Mouse (Mus musculus) midbrain, embryonic 13.5 days (tissue): ENCODE data around the gene Itpa. TPM values are rescaled to one million over a fixed set of nuclear protein-coding genes. Genes with fewer than 3 reads are reported as not detected.
A peak's percentile ranks its signal among the peaks of the same experiment; 100 is the strongest.

ENCODE experiments used
- ATAC-seq: fragments of 200-750 bp; cut with Nextera tagmentation; 2 replicates; pipeline ENCODE4 v1.8.0; 2017; ENCODE audit warnings: mild to moderate bottlenecking, moderate TSS enrichment, moderate library complexity
- H3K27ac ChIP-seq: fragments of 300-500 bp; sonication (generic); 2 replicates; pipeline ENCODE4 v1.5.1; 2015; ENCODE audit warnings: inconsistent platforms, mild to moderate bottlenecking, moderate library complexity
- H3K27me3 ChIP-seq: fragments of 300-500 bp; sonication (generic); 2 replicates; pipeline ENCODE4 v1.6.1; 2015; ENCODE audit warnings: mild to moderate bottlenecking, inconsistent platforms
- H3K36me3 ChIP-seq: fragments of 300-500 bp; sonication (generic); 2 replicates; pipeline ENCODE4 v1.6.1; 2015; ENCODE audit warnings: mild to moderate bottlenecking, inconsistent platforms
- H3K4me1 ChIP-seq: fragments of 300-500 bp; sonication (generic); replicated peaks from 2 replicates; pipeline ENCODE4 v1.6.1; 2015; ENCODE audit warnings: inconsistent platforms
- H3K4me2 ChIP-seq: fragments of 300-500 bp; sonication (generic); replicated peaks from 2 replicates; pipeline ENCODE4 v1.6.1; 2015; ENCODE audit warnings: moderate library complexity, mild to moderate bottlenecking, inconsistent platforms
- H3K4me3 ChIP-seq: fragments of 300-500 bp; sonication (generic); replicated peaks from 2 replicates; pipeline ENCODE4 v1.5.1; 2015; ENCODE audit warnings: mild to moderate bottlenecking, inconsistent platforms
- H3K9ac ChIP-seq: fragments of 300-500 bp; sonication (generic); replicated peaks from 2 replicates; pipeline ENCODE4 v1.6.1; 2015; ENCODE audit warnings: mild to moderate bottlenecking, inconsistent platforms
- H3K9me3 ChIP-seq: fragments of 300-500 bp; sonication (generic); 2 replicates; pipeline ENCODE4 v1.6.1; 2016; ENCODE audit warnings: mild to moderate bottlenecking, inconsistent platforms
- WGBS: fragments of 180-500 bp; shearing (Covaris S2); methylation state at CpG from one replicate; pipeline ENCODE4 v1.1.7; 2015; 5-methylcytosine and 5-hydroxymethylcytosine counted together
- polyA plus RNA-seq: library from polyadenylated mRNA; unstranded; fragments of >200 nt; fragmentation: Nextera tagmentation; extraction: Ambion mirVana; gene quantifications from 2 replicates; pipeline ENCODE4 v1.2.1, GENCODE M21; 2015

The Itpa gene
- polyA plus RNA-seq, 1 experiment from 2014 or later, result 155 TPM

DNA sequence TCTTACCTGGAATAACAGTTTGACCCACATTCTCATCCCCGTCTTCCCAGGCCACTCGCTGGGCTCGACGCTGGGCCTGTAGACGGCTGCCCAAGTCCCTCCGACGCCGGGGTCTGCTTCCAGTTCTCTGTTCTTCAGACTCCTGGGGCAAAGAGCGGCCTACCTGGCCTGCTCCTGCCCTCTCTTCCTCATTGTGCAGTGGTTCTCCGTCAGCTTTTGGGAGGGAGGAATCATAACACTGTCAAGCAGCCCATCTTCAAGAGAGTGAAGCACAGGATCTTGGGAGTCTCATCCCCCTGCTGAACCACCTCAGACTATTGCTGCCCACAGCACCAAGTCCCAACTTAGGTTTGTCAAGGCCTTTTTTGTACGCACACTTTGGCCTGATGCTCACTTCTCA, 4.1 kb upstream of the Itpa start:
- 87% methylated on average over 11 of the region's 11 CpGs for WGBS
- ATAC-seq, result no peak
- peaks cover 31% of the 10 kb centered on the region for H3K36me3 ChIP-seq

GRCm38 (mm10) chr2:130664102-130664701, 3.2 kb upstream of the Itpa start, which contains the start of gene Ddrgk1:
TSS of gene Ddrgk1 (minus strand) at chr2:130664659.
- whole genome bisulfite sequencing, result under 1% methylated on average over 40 of the region's 40 CpGs
- peak within 1 kb of the TSS; percentile 73 for H3K4me2 ChIP-seq
- H3K9ac ChIP-seq, result peak within 1 kb of the TSS; percentile 81
- peaks cover 36% of the 10 kb centered on the region for H3K4me1 ChIP-seq
- H3K27ac ChIP-seq, result peak within 1 kb of the TSS; percentile 98
- peak within 1 kb of the TSS; percentile 60 for H3K4me3 ChIP-seq
- no peaks in the 10 kb centered on the region for H3K9me3 ChIP-seq
- H3K36me3 ChIP-seq, result peaks cover 22% of the 10 kb centered on the region
- H3K27me3 ChIP-seq, result no peaks in the 10 kb centered on the region
- peak; percentile 98 for ATAC-seq

More for the DNA sequence above, 4.1 kb upstream of the Itpa start:
- Histone ChIP-seq H3K9ac (peak overlapping the region; percentile 81), H3K27ac (peak overlapping the region; percentile 98), H3K9me3 (no peaks in the 10 kb centered on the region), H3K4me3 (peak overlapping the region; percentile 60), H3K4me1 (peaks cover 29% of the 10 kb centered on the region), H3K27me3 (no peaks in the 10 kb centered on the region), H3K4me2 (peak overlapping the region; percentile 73)

- no peaks in the 10 kb centered on the region for H3K4me1 ChIP-seq
- no peak for ATAC-seq
- H3K27ac ChIP-seq, result no peak overlapping the region
- H3K27me3 ChIP-seq, result no peaks in the 10 kb centered on the region
- H3K4me3 ChIP-seq, result no peak overlapping the region
- no peaks in the 10 kb centered on the region for H3K9me3 ChIP-seq
- 95% methylated on average over 10 of the region's 10 CpGs for WGBS
- peaks cover 97% of the 10 kb centered on the region for H3K36me3 ChIP-seq
- H3K9ac ChIP-seq, result no peak overlapping the region
- no peak overlapping the region for H3K4me2 ChIP-seq
These were observed 9.8 kb downstream of the Itpa start for GRCm38 (mm10) chr2:130677211-130677610.

DNA sequence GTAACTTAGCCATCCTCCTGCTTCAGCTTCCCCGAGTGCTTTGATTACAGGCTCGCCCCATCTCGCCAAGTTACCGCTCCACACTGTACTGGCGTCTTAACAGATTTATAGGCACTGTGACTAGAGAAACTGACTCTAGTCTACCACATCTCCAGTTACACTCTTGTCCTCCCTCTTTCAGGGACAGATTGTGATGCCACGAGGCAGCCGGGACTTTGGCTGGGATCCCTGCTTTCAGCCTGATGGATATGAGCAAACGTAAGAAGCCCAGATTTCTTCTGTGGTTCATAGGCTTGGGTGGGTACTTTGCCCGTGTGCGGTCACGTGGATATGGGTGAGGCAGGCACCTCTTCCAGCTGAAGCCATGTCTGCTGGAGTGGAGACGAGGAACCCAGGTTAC, 11.7 kb downstream of the Itpa start:
- 96% methylated on average over 12 of the region's 12 CpGs for WGBS
- Histone ChIP-seq H3K4me3 (no peak overlapping the region), H3K36me3 (peaks cover 98% of the 10 kb centered on the region), H3K9ac (no peak overlapping the region), H3K27ac (no peak overlapping the region), H3K4me2 (no peak overlapping the region), H3K9me3 (no peaks in the 10 kb centered on the region), H3K4me1 (no peaks in the 10 kb centered on the region), H3K27me3 (no peaks in the 10 kb centered on the region)
- ATAC-seq, result no peak

GRCm38 (mm10) chr2:130679899-130680298, 12.5 kb downstream of the Itpa start:
- Histone ChIP-seq H3K9ac (no peak overlapping the region), H3K4me2 (no peak overlapping the region), H3K27me3 (no peaks in the 10 kb centered on the region), H3K4me3 (no peak overlapping the region), H3K9me3 (no peaks in the 10 kb centered on the region), H3K27ac (no peak overlapping the region), H3K4me1 (no peaks in the 10 kb centered on the region), H3K36me3 (peaks cover 100% of the 10 kb centered on the region)
- no peak for ATAC-seq
- whole genome bisulfite sequencing, result 92% methylated on average over 6 of the region's 6 CpGs

DNA sequence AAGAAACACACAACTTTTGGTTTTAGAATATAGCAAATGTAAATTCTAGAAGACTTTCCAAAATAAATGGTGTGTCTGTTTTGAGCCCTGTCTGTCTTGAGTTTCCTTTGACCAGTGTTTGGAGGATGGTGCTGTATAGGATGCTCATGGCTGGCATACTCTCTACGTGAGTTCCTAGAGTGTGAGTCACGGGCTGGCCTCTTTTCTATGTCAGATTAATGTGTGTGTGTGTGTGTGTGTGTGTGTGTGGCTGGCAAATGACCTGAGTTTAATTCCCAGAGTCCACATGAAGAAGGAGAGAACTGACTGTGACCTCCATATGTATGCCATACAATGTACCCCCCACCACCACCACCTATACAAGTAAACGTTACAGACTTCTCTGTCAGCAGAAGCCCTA, 14.1 kb downstream of the Itpa start:
- H3K4me1 ChIP-seq, result no peaks in the 10 kb centered on the region
- H3K27me3 ChIP-seq, result no peaks in the 10 kb centered on the region
- no peaks in the 10 kb centered on the region for H3K9me3 ChIP-seq
- H3K4me3 ChIP-seq, result no peak overlapping the region
- peaks cover 100% of the 10 kb centered on the region for H3K36me3 ChIP-seq
- H3K9ac ChIP-seq, result no peak overlapping the region
- ATAC-seq, result no peak
- no peak overlapping the region for H3K4me2 ChIP-seq
- H3K27ac ChIP-seq, result no peak overlapping the region
- 84% methylated on average over 3 of the region's 3 CpGs for WGBS

DNA sequence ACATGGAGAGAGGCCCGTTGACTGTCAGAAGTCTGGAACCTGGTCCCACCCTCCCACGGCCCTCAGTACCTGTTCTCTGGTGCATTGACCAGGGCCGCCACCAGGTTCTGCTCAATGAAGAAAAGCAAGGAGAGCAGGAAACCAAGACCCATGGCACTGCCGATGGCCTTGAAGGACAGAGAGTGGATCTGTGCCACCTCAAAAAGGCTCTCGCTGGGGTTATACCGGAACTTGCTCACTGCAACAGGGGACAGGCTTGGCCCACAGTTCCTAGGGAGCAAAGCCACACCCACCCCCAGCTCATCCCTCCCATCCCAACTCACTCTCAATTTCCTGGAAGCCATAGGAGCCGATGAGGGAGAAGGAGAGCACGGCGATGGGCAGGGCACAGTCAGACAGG, 18.0 kb downstream of the Itpa start:
- no peak overlapping the region for H3K27ac ChIP-seq
- no peak overlapping the region for H3K4me3 ChIP-seq
- H3K4me1 ChIP-seq, result no peaks in the 10 kb centered on the region
- peaks cover 69% of the 10 kb centered on the region for H3K36me3 ChIP-seq
- 92% methylated on average over 9 of the region's 9 CpGs for WGBS
- H3K4me2 ChIP-seq, result no peak overlapping the region
- no peak for ATAC-seq
- H3K9me3 ChIP-seq, result no peaks in the 10 kb centered on the region
- H3K9ac ChIP-seq, result no peak overlapping the region
- H3K27me3 ChIP-seq, result no peaks in the 10 kb centered on the region

DNA sequence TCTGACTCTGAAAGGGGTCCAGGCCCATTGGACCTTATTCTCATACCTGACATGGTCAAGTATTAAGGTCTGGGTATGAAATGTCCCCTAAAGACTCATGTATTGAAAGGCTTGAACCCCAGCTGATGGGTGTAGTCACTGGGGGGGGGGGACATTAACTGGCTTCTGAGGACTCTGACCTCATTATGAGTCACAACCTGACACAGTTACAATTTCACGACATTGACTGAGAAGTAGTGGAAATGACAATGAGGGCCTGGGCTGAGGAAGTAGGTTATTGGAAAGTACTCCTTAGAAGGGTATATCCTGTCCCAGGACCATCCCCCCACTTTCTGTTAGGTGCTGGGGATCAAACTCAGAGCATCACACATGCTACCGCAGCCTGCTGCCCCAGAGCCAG, 21.6 kb downstream of the Itpa start:
- Histone ChIP-seq H3K36me3 (peaks cover 34% of the 10 kb centered on the region), H3K9ac (no peak overlapping the region), H3K27me3 (no peaks in the 10 kb centered on the region), H3K9me3 (no peaks in the 10 kb centered on the region), H3K4me2 (no peak overlapping the region), H3K4me1 (no peaks in the 10 kb centered on the region), H3K4me3 (no peak overlapping the region), H3K27ac (no peak overlapping the region)
- ATAC-seq, result no peak
- 84% methylated on average over 2 of the region's 2 CpGs for WGBS

GRCm38 (mm10) chr2:130693563-130693962, 26.2 kb downstream of the Itpa start:
- H3K27me3 ChIP-seq, result peaks cover 37% of the 10 kb centered on the region
- no peak overlapping the region for H3K27ac ChIP-seq
- no peak overlapping the region for H3K4me2 ChIP-seq
- no peak overlapping the region for H3K9ac ChIP-seq
- 50% methylated on average over 3 of the region's 3 CpGs for WGBS
- H3K36me3 ChIP-seq, result no peaks in the 10 kb centered on the region
- no peak for ATAC-seq
- peaks cover 20% of the 10 kb centered on the region for H3K4me1 ChIP-seq
- no peak overlapping the region for H3K4me3 ChIP-seq
- no peaks in the 10 kb centered on the region for H3K9me3 ChIP-seq

DNA sequence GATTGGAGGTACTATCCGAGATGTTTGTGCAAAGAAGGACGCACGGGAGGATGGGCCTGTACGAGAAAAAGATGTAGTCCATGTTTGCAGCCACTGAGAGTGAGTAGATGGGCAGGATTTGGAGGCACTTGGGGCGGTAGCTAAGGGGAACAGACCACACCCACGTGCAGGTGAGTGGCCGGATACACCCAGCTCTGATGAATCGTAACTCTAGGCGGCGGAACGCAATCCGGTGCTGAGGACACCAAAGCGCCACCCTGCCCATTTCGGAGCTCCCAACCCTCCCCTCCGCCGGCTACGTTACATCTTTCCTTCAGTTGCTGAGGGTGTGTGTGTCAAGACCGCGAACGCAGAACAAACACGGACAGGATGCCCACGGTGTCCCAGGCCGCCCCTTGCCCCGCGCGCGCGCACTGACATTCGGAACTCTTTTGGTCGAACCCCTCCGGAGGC, 29.3 kb downstream of the Itpa start:
- H3K27me3 ChIP-seq, result peaks cover 52% of the 10 kb centered on the region
- peak overlapping the region; percentile 98 for H3K4me2 ChIP-seq
- no peak overlapping the region for H3K27ac ChIP-seq
- H3K4me1 ChIP-seq, result peaks cover 20% of the 10 kb centered on the region
- no peaks in the 10 kb centered on the region for H3K9me3 ChIP-seq
- H3K4me3 ChIP-seq, result peak overlapping the region; percentile 52
- ATAC-seq, result peak; percentile 19
- H3K36me3 ChIP-seq, result no peaks in the 10 kb centered on the region
- under 1% methylated on average over 30 of the region's 31 CpGs for WGBS
- peak overlapping the region; percentile 49 for H3K9ac ChIP-seq

DNA sequence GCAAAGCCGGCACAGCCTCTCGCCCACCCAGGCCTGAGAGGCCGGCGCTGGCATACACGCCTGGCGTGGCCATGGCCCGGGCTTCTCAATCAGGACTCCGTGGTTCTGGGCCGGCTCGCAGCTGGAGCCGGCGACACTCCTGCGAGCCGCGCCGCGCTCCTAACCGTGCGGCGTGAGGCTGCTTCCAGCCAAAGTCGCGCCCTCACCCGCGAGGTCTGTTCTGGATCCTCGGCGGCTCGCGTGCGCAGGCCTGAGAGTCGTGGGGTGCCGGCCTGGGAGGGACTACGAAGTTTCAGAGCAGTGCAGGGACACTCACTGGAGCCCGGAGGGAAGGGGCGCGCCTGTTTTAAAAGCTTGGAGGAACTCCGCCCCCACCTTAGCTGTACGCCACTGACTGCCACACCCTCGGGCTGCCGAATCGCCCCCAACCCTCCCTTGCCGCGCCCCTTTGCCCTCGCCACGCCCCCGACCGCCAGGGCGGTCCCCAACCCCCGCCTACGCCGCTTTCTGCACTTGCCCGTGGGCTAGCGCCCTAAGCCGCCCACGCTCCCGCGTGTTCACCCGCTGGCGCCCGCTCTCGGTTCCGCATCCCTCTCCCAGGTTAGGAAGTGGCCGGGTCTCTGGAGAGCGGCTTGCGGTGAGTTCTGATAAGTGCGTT, 29.9 kb downstream of the Itpa start, which contains the start of gene Slc4a11:
Slc4a11 (minus strand) TSS at position 367 of the 658 bp plus-strand sequence.
- H3K4me2 ChIP-seq, result peak within 1 kb of the TSS; percentile 98
- WGBS, result under 1% methylated on average over 65 of the region's 65 CpGs

GRCm38 (mm10) chr2:130697821-130698266, 30.4 kb downstream of the Itpa start:
- peak overlapping the region; percentile 49 for H3K9ac ChIP-seq
- H3K4me1 ChIP-seq, result peaks cover 20% of the 10 kb centered on the region
- WGBS, result 0% methylated on average over 13 of the region's 14 CpGs
- peaks cover 52% of the 10 kb centered on the region for H3K27me3 ChIP-seq
- peak overlapping the region; percentile 98 for H3K4me2 ChIP-seq
- peak; percentile 22; the same call in 1 of the 2 replicates for ATAC-seq
- H3K9me3 ChIP-seq, result no peaks in the 10 kb centered on the region
- peak overlapping the region; percentile 52 for H3K4me3 ChIP-seq
- no peak overlapping the region for H3K27ac ChIP-seq
- H3K36me3 ChIP-seq, result no peaks in the 10 kb centered on the region

More for the DNA sequence above, 29.9 kb downstream of the Itpa start, which contains the start of gene Slc4a11:
- peak; percentile 68 for ATAC-seq
- H3K36me3 ChIP-seq, result no peaks in the 10 kb centered on the region
- H3K9ac ChIP-seq, result peak within 1 kb of the TSS; percentile 49
- H3K4me3 ChIP-seq, result peak within 1 kb of the TSS; percentile 52
- peaks cover 52% of the 10 kb centered on the region for H3K27me3 ChIP-seq
- no peak within 1 kb of the TSS for H3K27ac ChIP-seq
- peaks cover 20% of the 10 kb centered on the region for H3K4me1 ChIP-seq
- no peaks in the 10 kb centered on the region for H3K9me3 ChIP-seq
